Mouse (Mus musculus) gastrocnemius, adult 18-20 months (tissue): ENCODE data around the gene B3galt4. TPM values are rescaled to one million over a fixed set of nuclear protein-coding genes. Genes with fewer than 3 reads are reported as not detected.

Source experiments
- DNase-seq: peaks from one replicate; pipeline ENCODE4 v3.0.0; 2021; ENCODE audit warnings: low spot score
- total RNA-seq, 2 experiments: library from RNA; stranded (reverse); gene quantifications; 2 replicates each; pipeline ENCODE4 v1.2.3; 2021

Gene B3galt4
- total RNA-seq, 2 experiments from 2014 or later, result 1.5 to 1.7 TPM

- no peak for DNase-seq
These were observed 3.7 kb downstream of the B3galt4 start for GRCm38 (mm10) chr17:33947430-33948089.

- DNase-seq, result no peak
These were observed 7.8 kb downstream of the B3galt4 start for GRCm38 (mm10) chr17:33943454-33943853.

- no peak for DNase-seq
These were observed 9.9 kb downstream of the B3galt4 start for GRCm38 (mm10) chr17:33941381-33941780.

GRCm38 (mm10) chr17:33940981-33941380, 10.3 kb downstream of the B3galt4 start:
- DNase-seq, result no peak

- peak; percentile 88 for DNase-seq
These were observed 11.0 kb downstream of the B3galt4 start, which contains the start of the genes Pfdn6 and Wdr46 for GRCm38 (mm10) chr17:33940206-33940805. Gene Pfdn6, minus strand, starts transcription at chr17:33940343. Gene Wdr46, plus strand, starts transcription at chr17:33940660.

- DNase-seq, result no peak
These were observed 12.5 kb downstream of the B3galt4 start for GRCm38 (mm10) chr17:33938783-33939182.

- no peak for DNase-seq
These were observed 14.3 kb downstream of the B3galt4 start for GRCm38 (mm10) chr17:33936993-33937392.

- no peak for DNase-seq
These were observed 15.7 kb downstream of the B3galt4 start for GRCm38 (mm10) chr17:33935422-33936055.

- no peak for DNase-seq
These were observed 18.3 kb downstream of the B3galt4 start for GRCm38 (mm10) chr17:33932970-33933369.

- DNase-seq, result no peak
These were observed 18.8 kb downstream of the B3galt4 start for GRCm38 (mm10) chr17:33932448-33932847.

GRCm38 (mm10) chr17:33931947-33932346, 19.3 kb downstream of the B3galt4 start:
- no peak for DNase-seq

- no peak for DNase-seq
These were observed 20.0 kb downstream of the B3galt4 start for GRCm38 (mm10) chr17:33931159-33931866.

- DNase-seq, result peak; percentile 53
These were observed 20.8 kb downstream of the B3galt4 start for GRCm38 (mm10) chr17:33930280-33931158.

GRCm38 (mm10) chr17:33929371-33930279, 21.7 kb downstream of the B3galt4 start, which contains the start of gene Rgl2:
Gene Rgl2, plus strand, starts transcription at chr17:33929543.
- peak; percentile 92 for DNase-seq

- DNase-seq, result no peak
These were observed 22.9 kb downstream of the B3galt4 start for GRCm38 (mm10) chr17:33928251-33928947.

GRCm38 (mm10) chr17:33926207-33926932, 24.9 kb downstream of the B3galt4 start:
- no peak for DNase-seq

GRCm38 (mm10) chr17:33925406-33926116, 25.7 kb downstream of the B3galt4 start:
- no peak for DNase-seq
